Mouse (Mus musculus) thymus, postnatal 14 days (tissue): ENCODE measurements around the gene Popdc3.

Experiments used
- DNase-seq: peaks from one replicate; pipeline ENCODE4 v3.0.0; 2021

Popdc3 gene

GRCm38 (mm10) chr10:45318922-45319321 lies 141.0 kb downstream of the Popdc3 start:
- DNase-seq: no peak

GRCm38 (mm10) chr10:45320296-45320695 lies 142.4 kb downstream of the Popdc3 start:
- DNase-seq: no peak

- no peak for DNase-seq
Measured at GRCm38 (mm10) chr10:45324159-45324558, 146.3 kb downstream of the Popdc3 start.

GRCm38 (mm10) chr10:45328196-45329000 lies 150.5 kb downstream of the Popdc3 start:
- no peak for DNase-seq

GRCm38 (mm10) chr10:45334925-45335324 lies 157.0 kb downstream of the Popdc3 start:
- no peak for DNase-seq

- DNase-seq: peak; percentile 29
Measured at GRCm38 (mm10) chr10:45335434-45336422, 157.8 kb downstream of the Popdc3 start, which contains the start of gene Bves. Gene Bves, plus strand, starts transcription at chr10:45335772.

GRCm38 (mm10) chr10:45339106-45339505 lies 161.2 kb downstream of the Popdc3 start:
- DNase-seq: no peak

- DNase-seq: no peak
Measured at GRCm38 (mm10) chr10:45344381-45344780, 166.5 kb downstream of the Popdc3 start.

- DNase-seq: no peak
Measured at GRCm38 (mm10) chr10:45345217-45345616, 167.3 kb downstream of the Popdc3 start.

- peak; percentile 8 for DNase-seq
Measured at GRCm38 (mm10) chr10:45348143-45348542, 170.2 kb downstream of the Popdc3 start.

GRCm38 (mm10) chr10:45356091-45356490 lies 178.2 kb downstream of the Popdc3 start:
- DNase-seq: no peak

- no peak for DNase-seq
Measured at GRCm38 (mm10) chr10:45363396-45363795, 185.5 kb downstream of the Popdc3 start.

GRCm38 (mm10) chr10:45366987-45367705 lies 189.2 kb downstream of the Popdc3 start:
- DNase-seq: no peak
